In the genomic region with DNA sequence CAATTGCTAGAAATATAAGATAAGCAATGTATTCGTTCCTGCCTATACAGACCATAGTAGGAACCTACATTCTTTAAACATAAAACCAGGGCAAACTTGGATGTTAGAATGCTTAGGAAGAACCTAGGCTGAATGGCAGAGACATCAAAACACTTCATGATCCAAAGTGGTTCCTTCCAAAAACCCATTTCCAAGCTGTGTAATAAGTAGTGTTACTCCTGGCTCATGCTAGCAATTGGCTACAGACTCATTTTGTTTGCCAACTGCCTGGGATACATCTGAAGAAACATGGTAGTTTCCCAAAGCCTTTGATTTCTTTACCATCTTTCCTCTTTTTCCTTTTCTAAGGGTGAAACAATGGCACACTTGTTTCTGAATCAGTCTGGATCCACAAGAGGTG, we compare ENCODE assay signal across 19 mouse cellular contexts. TPM values are rescaled to one million over a fixed set of nuclear protein-coding genes. Genes with fewer than 3 reads are reported as not detected.
DNase-seq lines count a peak whose midpoint lies in the region; ATAC-seq and TF ChIP-seq lines count a peak whose summit lies in the region.
"Had no signal": no experiment of that assay in that cellular context is flagged by ENCODE, and none has a peak within 500 bp of the region (broad histone marks: within the 10 kb centered on the region; RNA-seq: fewer than 3 reads in every experiment).

No protein-coding gene starts in this region.

- DNase-seq in forebrain, embryonic 11.5 days (ENCODE audit: low spot score) = no peak
- DNase-seq in heart, adult 11 months = peak; percentile 36
- peak; percentile 2 for DNase-seq in lung, postnatal 25 days (ENCODE audit: low spot score)
- DNase-seq in lung, postnatal 14 days = no peak
- DNase-seq in brain, embryonic 14.5 days (ENCODE audit: low read depth) = peak; percentile 33
- no peak for DNase-seq in spleen, adult 18-20 months
- DNase-seq: adrenal gland, adult 8-10 months; adrenal gland, postnatal 14 days; adrenal gland, postnatal 36 days; cerebellum, adult 11 months; cerebellum, adult 18-20 months; cerebellum, adult 8-10 months; cerebellum, adult 9-11 months; cerebellum, postnatal 25 days had no signal

- TF ChIP-seq CTCF in brain, embryonic 14.5 days (IDR thresholded peaks at IDR 0.05; ENCODE audit: borderline replicate concordance, extremely low read depth, insufficient read depth, insufficient read length) = no peak

- H3K27me3 ChIP-seq in forebrain, embryonic 16.5 days (replicated peaks; ENCODE audit: control insufficient read depth, insufficient read depth, low read length) = no peaks in the 10 kb centered on the region
- no peaks in the 10 kb centered on the region for H3K27me3 ChIP-seq in forebrain, embryonic 11.5 days (ENCODE audit: control insufficient read depth, insufficient read depth, low read length)
- no peaks in the 10 kb centered on the region for H3K27me3 ChIP-seq in heart, embryonic 12.5 days (replicated peaks)
- H3K27me3 ChIP-seq: embryonic facial prominence, embryonic 12.5 days; forebrain, embryonic 12.5 days had no signal

- H3K9me3 ChIP-seq in forebrain, embryonic 16.5 days (ENCODE audit: control insufficient read depth, low read length) = no peaks in the 10 kb centered on the region
- H3K9me3 ChIP-seq in forebrain, embryonic 11.5 days (ENCODE audit: control insufficient read depth, low read length) = no peaks in the 10 kb centered on the region
- H3K9me3 ChIP-seq in heart, embryonic 12.5 days (replicated peaks) = 0 out of 2 replicates have a peak, but pooled peaks cover 3% of the 10 kb centered on the region
- H3K9me3 ChIP-seq: embryonic facial prominence, embryonic 10.5 days; embryonic facial prominence, embryonic 12.5 days; forebrain, embryonic 12.5 days had no signal

- no peak for TF ChIP-seq POLR2A in brain, embryonic 14.5 days (IDR thresholded peaks at IDR 0.05; ENCODE audit: borderline replicate concordance, extremely low read depth, insufficient read depth, insufficient read length, poor library complexity, severe bottlenecking)

- no peaks in the 10 kb centered on the region for H3K4me1 ChIP-seq in forebrain, embryonic 16.5 days (replicated peaks; ENCODE audit: control insufficient read depth, insufficient read depth, low read length)
- H3K4me1 ChIP-seq in forebrain, embryonic 11.5 days (replicated peaks; ENCODE audit: control insufficient read depth, insufficient read depth, low read length) = no peaks in the 10 kb centered on the region
- no peaks in the 10 kb centered on the region for H3K4me1 ChIP-seq in heart, embryonic 12.5 days (replicated peaks)
- H3K4me1 ChIP-seq: embryonic facial prominence, embryonic 10.5 days; embryonic facial prominence, embryonic 12.5 days; forebrain, embryonic 12.5 days had no signal

- H3K36me3 ChIP-seq in forebrain, embryonic 16.5 days (ENCODE audit: control insufficient read depth, insufficient read depth) = no peaks in the 10 kb centered on the region
- no peaks in the 10 kb centered on the region for H3K36me3 ChIP-seq in forebrain, embryonic 11.5 days (ENCODE audit: control insufficient read depth, insufficient read depth, low read length)
- H3K36me3 ChIP-seq in heart, embryonic 12.5 days = 0 out of 2 replicates have a peak, but pooled peaks cover 3% of the 10 kb centered on the region
- H3K36me3 ChIP-seq: embryonic facial prominence, embryonic 10.5 days; embryonic facial prominence, embryonic 12.5 days; forebrain, embryonic 12.5 days had no signal

- no peak overlapping the region for H3K4me3 ChIP-seq in forebrain, embryonic 16.5 days (replicated peaks; ENCODE audit: low read length)
- no peak overlapping the region for H3K4me3 ChIP-seq in forebrain, embryonic 11.5 days (ENCODE audit: low read depth, low read length)
- H3K4me3 ChIP-seq in heart, embryonic 12.5 days = no peak overlapping the region
- H3K4me3 ChIP-seq: embryonic facial prominence, embryonic 10.5 days; embryonic facial prominence, embryonic 12.5 days; forebrain, embryonic 12.5 days had no signal

- no peak overlapping the region for H3K9ac ChIP-seq in forebrain, embryonic 16.5 days (replicated peaks; ENCODE audit: low read depth, low read length)
- H3K9ac ChIP-seq in forebrain, embryonic 11.5 days (ENCODE audit: low read length) = no peak overlapping the region
- H3K9ac ChIP-seq in heart, embryonic 12.5 days = no peak overlapping the region
- H3K9ac ChIP-seq: embryonic facial prominence, embryonic 12.5 days; forebrain, embryonic 12.5 days had no signal

- no peak overlapping the region for H3K27ac ChIP-seq in forebrain, embryonic 16.5 days (ENCODE audit: low read length)
- no peak overlapping the region for H3K27ac ChIP-seq in forebrain, embryonic 11.5 days (ENCODE audit: low read depth, low read length)
- no peak overlapping the region for H3K27ac ChIP-seq in heart, embryonic 12.5 days (ENCODE audit: poor library complexity, severe bottlenecking)
- H3K27ac ChIP-seq: embryonic facial prominence, embryonic 10.5 days; embryonic facial prominence, embryonic 12.5 days; forebrain, embryonic 12.5 days had no signal

- H3K4me2 ChIP-seq in forebrain, embryonic 16.5 days (ENCODE audit: low read length) = no peak overlapping the region
- no peak overlapping the region for H3K4me2 ChIP-seq in forebrain, embryonic 11.5 days (ENCODE audit: low read depth, low read length, severe bottlenecking)
- H3K4me2 ChIP-seq in heart, embryonic 12.5 days = no peak overlapping the region
- H3K4me2 ChIP-seq: embryonic facial prominence, embryonic 12.5 days; forebrain, embryonic 12.5 days had no signal

- peak; percentile 55; the same call in 1 of the 2 replicates for ATAC-seq in forebrain, embryonic 16.5 days
- no peak for ATAC-seq in forebrain, embryonic 11.5 days (replicated peaks; ENCODE audit: low FRiP score)
- ATAC-seq in heart, embryonic 12.5 days (ENCODE audit: insufficient number of reproducible peaks, low FRiP score) = no peak

- 95% methylated on average over 1 of the region's 1 CpGs for WGBS in forebrain, embryonic 16.5 days
- 92% methylated on average over 1 of the region's 1 CpGs for WGBS in forebrain, embryonic 11.5 days
- WGBS in heart, embryonic 12.5 days = 76% methylated on average over 1 of the region's 1 CpGs

RNA-seq across cellular contexts. Expression of a gene that starts 47.3 kb away (rescaled TPM):
- 8.6 and 12.4 TPM in 2 replicates for polyA plus RNA-seq in forebrain, embryonic 16.5 days (2015; fragmentation: Nextera tagmentation; extraction: Ambion mirVana)
- polyA plus RNA-seq in forebrain, embryonic 11.5 days (2014; fragmentation: Nextera tagmentation; extraction: Ambion mirVana) = 27.4 and 31.3 TPM in 2 replicates
- 71.6 and 76.2 TPM in 2 replicates for polyA plus RNA-seq in heart, embryonic 12.5 days (2016; fragmentation: Nextera tagmentation; extraction: Ambion mirVana)
- 11.4 and 24.5 TPM in 2 replicates for polyA plus RNA-seq in brain, embryonic 14.5 days (2012; rRNA removed)

Comparison
In these comparisons a context has a peak if more than half of its experiments do, and no peak if none do; other contexts are left out.
1. DNase-seq: peak in heart, adult 11 months (single experiment), lung, postnatal 25 days (single experiment) and brain, embryonic 14.5 days (single experiment); none in forebrain, embryonic 11.5 days (single experiment), lung, postnatal 14 days (single experiment) and spleen, adult 18-20 months (0 of 2).